Mouse (Mus musculus) limb, embryonic 12.5 days (tissue): ENCODE measurements around the gene Lrch4. TPM values are rescaled to one million over a fixed set of nuclear protein-coding genes. Genes with fewer than 3 reads are reported as not detected.

Experiments used
- ATAC-seq: fragments of 200-750 bp; cut with Nextera tagmentation; 2 replicates; pipeline ENCODE4 v1.8.0; 2017; ENCODE audit warnings: low read depth, moderate TSS enrichment; ENCODE audit not compliant: insufficient number of reproducible peaks, insufficient read depth, low FRiP score, low TSS enrichment
- H3K27ac ChIP-seq: fragments of 300-500 bp; sonication (generic); 2 replicates; pipeline ENCODE4 v1.5.1; 2016; ENCODE audit warnings: mild to moderate bottlenecking, moderate library complexity
- H3K27me3 ChIP-seq: fragments of 300-500 bp; sonication (generic); 2 replicates; pipeline ENCODE4 v1.6.1; 2016; ENCODE audit warnings: mild to moderate bottlenecking, moderate library complexity
- H3K36me3 ChIP-seq: fragments of 300-500 bp; sonication (generic); 2 replicates; pipeline ENCODE4 v1.6.1; 2016; ENCODE audit warnings: mild to moderate bottlenecking, moderate library complexity
- H3K4me1 ChIP-seq: fragments of 300-500 bp; sonication (generic); replicated peaks from 2 replicates; pipeline ENCODE4 v1.6.1; 2016
- H3K4me2 ChIP-seq: fragments of 300-500 bp; sonication (generic); 2 replicates; pipeline ENCODE4 v1.6.1; 2016; ENCODE audit warnings: mild to moderate bottlenecking, moderate library complexity
- H3K4me3 ChIP-seq: fragments of 300-500 bp; sonication (generic); replicated peaks from 2 replicates; pipeline ENCODE4 v1.5.1; 2016; ENCODE audit warnings: mild to moderate bottlenecking
- H3K9ac ChIP-seq: fragments of 300-500 bp; sonication (generic); replicated peaks from 2 replicates; pipeline ENCODE4 v1.6.1; 2016; ENCODE audit warnings: mild to moderate bottlenecking, moderate library complexity
- H3K9me3 ChIP-seq: fragments of 300-500 bp; sonication (generic); 2 replicates; pipeline ENCODE4 v1.6.1; 2016; ENCODE audit warnings: mild to moderate bottlenecking, moderate library complexity
- WGBS: fragments of 180-500 bp; shearing (Covaris S2); methylation state at CpG from one replicate; pipeline ENCODE4 v1.1.7; 2016; 5-methylcytosine and 5-hydroxymethylcytosine counted together
- polyA plus RNA-seq: library from polyadenylated mRNA; unstranded; fragments of >200 nt; fragmentation: Nextera tagmentation; extraction: Ambion mirVana; gene quantifications from 2 replicates; pipeline ENCODE4 v1.2.1, GENCODE M21; 2016

Lrch4 gene
- polyA plus RNA-seq, 1 experiment from 2014 or later: 37.6 TPM

- Histone ChIP-seq H3K36me3 (no peaks in the 10 kb centered on the region), H3K4me1 (no peaks in the 10 kb centered on the region), H3K9ac (no peak overlapping the region), H3K9me3 (no peaks in the 10 kb centered on the region), H3K4me2 (no peak overlapping the region), H3K4me3 (no peak overlapping the region), H3K27ac (no peak overlapping the region), H3K27me3 (no peaks in the 10 kb centered on the region)
- ATAC-seq: no peak
- 66% methylated on average over 9 of the region's 9 CpGs for WGBS
These were observed 61.6 kb downstream of the Lrch4 start for GRCm38 (mm10) chr5:137690531-137690930.

Other genes with a start within 250 kb of the Lrch4 start
- gene Zan, start 152.1 kb upstream of the Lrch4 start, polyA plus RNA-seq: 0.04 and 0.08 TPM in 2 replicates
- gene Pop7, start 126.6 kb upstream of the Lrch4 start, polyA plus RNA-seq: 48.0 and 52.7 TPM in 2 replicates
- gene Gigyf1, start 110.6 kb upstream of the Lrch4 start, polyA plus RNA-seq: 17.0 and 17.7 TPM in 2 replicates
- gene Epo, start 95.9 kb upstream of the Lrch4 start, polyA plus RNA-seq: 0.71 TPM in 1 of 2 replicates, not detected in the other
- 337 and 349 TPM in 2 replicates for gene Gnb2, start 95.6 kb upstream of the Lrch4 start, polyA plus RNA-seq
- gene Actl6b, start 75.6 kb upstream of the Lrch4 start, polyA plus RNA-seq: 0.68 TPM in 1 of 2 replicates, not detected in the other
- gene Tfr2, start 59.3 kb upstream of the Lrch4 start, polyA plus RNA-seq: 0.60 and 0.68 TPM in 2 replicates
- gene Mospd3, start 28.1 kb upstream of the Lrch4 start, polyA plus RNA-seq: 21.1 and 28.5 TPM in 2 replicates
- gene Pcolce, start 15.3 kb upstream of the Lrch4 start, polyA plus RNA-seq: 128 and 135 TPM in 2 replicates
- 0.20 and 0.31 TPM in 2 replicates for gene Fbxo24, start 119 bp upstream of the Lrch4 start, polyA plus RNA-seq
- gene Gm20605, start 54 bp downstream of the Lrch4 start, polyA plus RNA-seq: 8.4 and 9.7 TPM in 2 replicates
- gene Sap25, start 12.2 kb downstream of the Lrch4 start, polyA plus RNA-seq: 8.0 and 9.7 TPM in 2 replicates
- gene Irs3, start 16.6 kb downstream of the Lrch4 start, polyA plus RNA-seq: 0.20 and 0.64 TPM in 2 replicates
- 22.8 and 23.1 TPM in 2 replicates for gene Agfg2, start 55.6 kb downstream of the Lrch4 start, polyA plus RNA-seq
- 3.8 and 4.5 TPM in 2 replicates for gene Nyap1, start 112.5 kb downstream of the Lrch4 start, polyA plus RNA-seq
- gene Tsc22d4, start 116.6 kb downstream of the Lrch4 start, polyA plus RNA-seq: 127 and 128 TPM in 2 replicates
- 47.6 and 52.1 TPM in 2 replicates for gene Ppp1r35, start 149.7 kb downstream of the Lrch4 start, polyA plus RNA-seq
- 12.5 and 14.2 TPM in 2 replicates for gene Mepce, start 158.5 kb downstream of the Lrch4 start, polyA plus RNA-seq
- 28.9 and 29.9 TPM in 2 replicates for gene Zcwpw1, start 158.7 kb downstream of the Lrch4 start, polyA plus RNA-seq
- gene Pilra, start 207.2 kb downstream of the Lrch4 start, polyA plus RNA-seq: 0.14 and 0.22 TPM in 2 replicates
- not detected in 2 replicates for gene Pilrb1, start 229.0 kb downstream of the Lrch4 start, polyA plus RNA-seq
- gene Pilrb2, start 242.7 kb downstream of the Lrch4 start, polyA plus RNA-seq: not detected in 2 replicates